Comparison of ENCODE assay signal across 11 mouse cellular contexts in the genomic region with DNA sequence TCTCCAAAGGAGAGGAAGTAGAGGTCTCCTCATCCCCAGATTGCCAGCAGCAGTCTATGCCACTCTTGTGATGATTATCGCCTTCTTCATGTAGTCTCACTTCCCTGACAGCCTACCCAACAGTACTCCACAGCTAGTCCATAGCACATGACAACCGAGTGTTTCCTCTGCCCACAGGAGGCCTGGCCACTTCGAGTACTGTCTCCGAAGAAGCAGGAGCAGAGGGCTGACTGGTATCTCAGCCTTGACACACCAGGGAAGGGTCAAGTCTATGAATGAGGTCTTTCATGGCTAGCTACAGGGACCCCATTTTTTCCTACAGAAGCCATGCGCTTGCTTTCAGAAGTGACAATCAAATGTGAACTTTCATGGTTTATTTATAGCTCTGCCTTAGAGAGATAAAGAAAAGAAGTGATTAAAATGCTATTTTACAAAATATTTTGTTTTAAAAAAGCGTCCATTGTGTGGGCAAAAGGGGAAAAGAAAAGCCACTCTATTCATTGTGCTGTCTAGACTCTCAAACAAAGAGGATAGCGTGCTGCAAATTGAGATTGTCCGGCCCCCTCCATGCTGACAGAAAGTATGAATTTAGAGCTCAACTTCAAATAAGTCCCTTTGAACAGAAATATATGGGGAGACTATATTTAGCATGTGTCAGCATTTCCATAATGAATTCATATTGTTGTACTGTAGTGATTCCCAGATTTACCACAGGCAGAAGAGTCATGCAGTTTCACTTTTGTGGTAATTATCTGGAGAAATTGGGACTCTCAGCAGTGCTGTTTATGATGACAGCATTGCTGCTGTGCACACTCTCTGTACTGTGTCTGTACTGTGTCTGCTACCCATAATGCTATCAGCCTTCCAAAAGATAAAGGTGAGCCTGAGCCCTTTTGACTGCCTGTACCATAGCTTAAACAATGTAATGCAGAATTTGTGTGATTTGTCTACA. TPM values are rescaled to one million over a fixed set of nuclear protein-coding genes. Genes with fewer than 3 reads are reported as not detected.
DNase-seq lines count a peak whose midpoint lies in the region; ATAC-seq and TF ChIP-seq lines count a peak whose summit lies in the region.
"Had no signal": no experiment of that assay in that cellular context is flagged by ENCODE, and none has a peak within 500 bp of the region (broad histone marks: within the 10 kb centered on the region; RNA-seq: fewer than 3 reads in every experiment).

No protein-coding gene starts in this region.

- 0 out of 2 replicates have a peak, but pooled peaks cover 4% of the 10 kb centered on the region for H3K4me1 ChIP-seq in stomach, embryonic 14.5 days (ENCODE audit: control insufficient read depth, insufficient read depth, low read length)
- H3K4me1 ChIP-seq in stomach, postnatal 0 days (replicated peaks; ENCODE audit: control insufficient read depth, insufficient read depth): no peaks in the 10 kb centered on the region
- H3K4me1 ChIP-seq in forebrain, embryonic 15.5 days: peaks cover 11% of the 10 kb centered on the region; the same call in 1 of the 2 replicates

- H3K36me3 ChIP-seq in stomach, embryonic 14.5 days (ENCODE audit: control insufficient read depth, insufficient read depth, low read length): no peaks in the 10 kb centered on the region
- no peaks in the 10 kb centered on the region for H3K36me3 ChIP-seq in stomach, postnatal 0 days (ENCODE audit: control insufficient read depth, insufficient read depth, low read length)
- no peaks in the 10 kb centered on the region for H3K36me3 ChIP-seq in forebrain, embryonic 15.5 days

- H3K9me3 ChIP-seq in stomach, embryonic 14.5 days (ENCODE audit: control insufficient read depth, low read depth, low read length): no peaks in the 10 kb centered on the region
- no peaks in the 10 kb centered on the region for H3K9me3 ChIP-seq in stomach, postnatal 0 days (ENCODE audit: control insufficient read depth, low read length)
- H3K9me3 ChIP-seq in forebrain, embryonic 15.5 days: no peaks in the 10 kb centered on the region

- no peak overlapping the region for H3K4me2 ChIP-seq in stomach, embryonic 14.5 days (replicated peaks; ENCODE audit: low read depth, low read length)
- H3K4me2 ChIP-seq in stomach, postnatal 0 days (replicated peaks; ENCODE audit: low read depth): no peak overlapping the region
- no peak overlapping the region for H3K4me2 ChIP-seq in forebrain, embryonic 15.5 days (replicated peaks)
- H3K4me2 ChIP-seq: lung, embryonic 14.5 days had no signal

- no peak for TF ChIP-seq EP300 in stomach, postnatal 0 days (optimal IDR thresholded peaks at IDR 0.05)

- no peak overlapping the region for H3K9ac ChIP-seq in stomach, embryonic 14.5 days (replicated peaks; ENCODE audit: low read depth, low read length)
- no peak overlapping the region for H3K9ac ChIP-seq in stomach, postnatal 0 days (ENCODE audit: low read length)
- no peak overlapping the region for H3K9ac ChIP-seq in forebrain, embryonic 15.5 days (replicated peaks)
- H3K9ac ChIP-seq: lung, embryonic 14.5 days had no signal

- no peak overlapping the region for H3K4me3 ChIP-seq in stomach, embryonic 14.5 days (ENCODE audit: low read depth, low read length)
- no peak overlapping the region for H3K4me3 ChIP-seq in stomach, postnatal 0 days (ENCODE audit: low read depth, low read length)
- H3K4me3 ChIP-seq in forebrain, embryonic 15.5 days: no peak overlapping the region

- no peak for DNase-seq in stomach, postnatal 0 days (ENCODE audit: low spot score)
- peak; percentile 51 for DNase-seq in mesoderm, embryonic 11.5 days (ENCODE audit: low read depth, low spot score)
- no peak for DNase-seq in cerebellum, adult 9-11 months
- no peak for DNase-seq in gastrocnemius, adult 8-10 months (ENCODE audit: low spot score in 2 of 2)
- DNase-seq in natural killer cell, adult 2 months (ENCODE audit: low spot score in 2 of 2): no peak
- no peak for DNase-seq in cerebellum, postnatal 10 days
- DNase-seq: kidney, adult 9 months; lung, embryonic 14.5 days; thymus, postnatal 36 days had no signal

- H3K27ac ChIP-seq in stomach, embryonic 14.5 days (ENCODE audit: low read length): no peak overlapping the region
- H3K27ac ChIP-seq in stomach, postnatal 0 days (replicated peaks): no peak overlapping the region
- H3K27ac ChIP-seq in forebrain, embryonic 15.5 days (replicated peaks): no peak overlapping the region

- 71% methylated on average over 8 of the region's 8 CpGs for WGBS in stomach, embryonic 14.5 days
- 74% methylated on average over 8 of the region's 8 CpGs for WGBS in stomach, postnatal 0 days
- 40% methylated on average over 8 of the region's 8 CpGs for WGBS in forebrain, embryonic 15.5 days

- no peak for TF ChIP-seq CTCF in stomach, postnatal 0 days (IDR thresholded peaks at IDR 0.05; ENCODE audit: low read depth)

- ATAC-seq in stomach, embryonic 14.5 days (ENCODE audit: insufficient number of reproducible peaks, insufficient read depth, low FRiP score, low read depth): peak; percentile 33; the same call in 1 of the 2 replicates
- no peak for ATAC-seq in stomach, postnatal 0 days (ENCODE audit: low FRiP score, low TSS enrichment)
- ATAC-seq in forebrain, embryonic 15.5 days (replicated peaks): peak; percentile 66

- H3K27me3 ChIP-seq in stomach, embryonic 14.5 days (ENCODE audit: control insufficient read depth, insufficient read depth, low read length): no peaks in the 10 kb centered on the region
- H3K27me3 ChIP-seq in stomach, postnatal 0 days (ENCODE audit: control insufficient read depth, insufficient read depth, low read length): no peaks in the 10 kb centered on the region
- no peaks in the 10 kb centered on the region for H3K27me3 ChIP-seq in forebrain, embryonic 15.5 days

RNA-seq across cellular contexts. Expression of a gene that starts 51.1 kb away (rescaled TPM):
- 27.1 and 29.2 TPM in 2 replicates for polyA plus RNA-seq in stomach, embryonic 14.5 days (2014; fragmentation: Nextera tagmentation; extraction: Ambion mirVana)
- 13.0 TPM in 2 replicates for polyA plus RNA-seq in stomach, postnatal 0 days (2015; fragmentation: Nextera tagmentation; extraction: Ambion mirVana)
- polyA plus RNA-seq in forebrain, embryonic 15.5 days (2015; fragmentation: Nextera tagmentation; extraction: Ambion mirVana): 44.8 and 49.0 TPM in 2 replicates
- total RNA-seq in gastrocnemius, adult 8-10 months (2022): 10 to 100 TPM; 25.1 to 28.5 (median 27.2) TPM
